In genomic region chr13:95389866-95390865, GRCm38 (mm10) we compare ENCODE assay signal across 8 mouse cellular contexts. TPM values are rescaled to one million over a fixed set of nuclear protein-coding genes. Genes with fewer than 3 reads are reported as not detected.
DNase-seq lines count a peak whose midpoint lies in the region; ATAC-seq lines count a peak whose summit lies in the region.

No protein-coding gene starts in this region.

- no peaks in the 10 kb centered on the region for H3K4me1 ChIP-seq in heart, embryonic 10.5 days
- H3K4me1 ChIP-seq in limb, embryonic 10.5 days, result no peaks in the 10 kb centered on the region
- 0 out of 2 replicates have a peak, but pooled peaks cover 3% of the 10 kb centered on the region for H3K4me1 ChIP-seq in midbrain, embryonic 14.5 days (ENCODE audit: control insufficient read depth, insufficient read depth, low read length)

- no peaks in the 10 kb centered on the region for H3K9me3 ChIP-seq in heart, embryonic 10.5 days
- no peaks in the 10 kb centered on the region for H3K9me3 ChIP-seq in limb, embryonic 10.5 days (replicated peaks)
- H3K9me3 ChIP-seq in midbrain, embryonic 14.5 days (ENCODE audit: control insufficient read depth, low read length), result no peaks in the 10 kb centered on the region

- WGBS in heart, embryonic 10.5 days, result 34% methylated on average over 24 of the region's 24 CpGs
- 36% methylated on average over 24 of the region's 24 CpGs for WGBS in limb, embryonic 10.5 days
- 33% methylated on average over 24 of the region's 24 CpGs for WGBS in midbrain, embryonic 14.5 days

- H3K4me2 ChIP-seq in midbrain, embryonic 14.5 days (ENCODE audit: low read length), result peak overlapping the region; percentile 33

- DNase-seq in heart, adult 11 months, result peak; percentile 86
- no peak for DNase-seq in heart, embryonic 10.5 days (ENCODE audit: low spot score)
- peak; percentile 72 for DNase-seq in embryo, embryonic 9.5 days (ENCODE audit: extremely low spot score)
- peak; percentile 76 for DNase-seq in kidney, adult 18-20 months
- peak; percentile 85 for DNase-seq in limb, embryonic 10.5 days (ENCODE audit: low spot score)
- DNase-seq in midbrain, embryonic 14.5 days, result peak; percentile 94
- peak; percentile 38 to 70 for DNase-seq in spleen, adult 18-20 months

- ATAC-seq in granulocyte monocyte progenitor cell, adult 5-6 weeks (replicated peaks; ENCODE audit: poor library complexity, severe bottlenecking), result peak; percentile 91
- peak; percentile 69; the same call in 1 of the 2 replicates for ATAC-seq in midbrain, embryonic 14.5 days (ENCODE audit: low FRiP score, low TSS enrichment)

- H3K27ac ChIP-seq in heart, embryonic 10.5 days, result no peak overlapping the region
- no peak overlapping the region; the same call in 1 of the 2 replicates for H3K27ac ChIP-seq in limb, embryonic 10.5 days
- H3K27ac ChIP-seq in midbrain, embryonic 14.5 days (replicated peaks; ENCODE audit: low read depth, low read length), result no peak overlapping the region

- H3K36me3 ChIP-seq in heart, embryonic 10.5 days, result no peaks in the 10 kb centered on the region
- H3K36me3 ChIP-seq in limb, embryonic 10.5 days, result no peaks in the 10 kb centered on the region
- H3K36me3 ChIP-seq in midbrain, embryonic 14.5 days (ENCODE audit: control insufficient read depth, insufficient read depth, low read length), result no peaks in the 10 kb centered on the region

- no peak overlapping the region for H3K4me3 ChIP-seq in heart, embryonic 10.5 days
- H3K4me3 ChIP-seq in limb, embryonic 10.5 days, result no peak overlapping the region; the same call in 1 of the 2 replicates
- H3K4me3 ChIP-seq in midbrain, embryonic 14.5 days (replicated peaks; ENCODE audit: low read depth, low read length), result no peak overlapping the region

- H3K27me3 ChIP-seq in heart, embryonic 10.5 days (ENCODE audit: insufficient read depth, poor library complexity, severe bottlenecking), result no peaks in the 10 kb centered on the region
- no peaks in the 10 kb centered on the region for H3K27me3 ChIP-seq in limb, embryonic 10.5 days (ENCODE audit: low read depth, poor library complexity, severe bottlenecking)
- H3K27me3 ChIP-seq in midbrain, embryonic 14.5 days (ENCODE audit: control insufficient read depth, insufficient read depth, low read length), result no peaks in the 10 kb centered on the region

- H3K9ac ChIP-seq in midbrain, embryonic 14.5 days (replicated peaks; ENCODE audit: low read length), result no peak overlapping the region

RNA-seq across cellular contexts. Expression of gene Aggf1, which starts 15.0 kb away (rescaled TPM):
- polyA plus RNA-seq in heart, embryonic 10.5 days (2016; fragmentation: Nextera tagmentation; extraction: Ambion mirVana), result 27.8 and 34.5 TPM in 2 replicates
- 28.1 and 37.4 TPM in 2 replicates for total RNA-seq in granulocyte monocyte progenitor cell, adult 5-6 weeks (2014; fragmentation: Nextera tagmentation)
- total RNA-seq in granulocyte monocyte progenitor cell, adult 5-6 weeks (2017), result 41.3 and 52.6 TPM in 2 replicates
- 38.9 and 44.6 TPM in 2 replicates for polyA plus RNA-seq in limb, embryonic 10.5 days (2016; fragmentation: Nextera tagmentation; extraction: Ambion mirVana)
- 35.7 and 46.4 TPM in 2 replicates for polyA plus RNA-seq in midbrain, embryonic 14.5 days (2014; fragmentation: Nextera tagmentation; extraction: Ambion mirVana)

RNA-seq across cellular contexts. Expression of gene Crhbp, which starts 54.6 kb away (rescaled TPM):
- polyA plus RNA-seq in heart, embryonic 10.5 days (2016; fragmentation: Nextera tagmentation; extraction: Ambion mirVana), result 0.69 TPM in 1 of 2 replicates, not detected in the other
- not detected in 2 replicates for total RNA-seq in granulocyte monocyte progenitor cell, adult 5-6 weeks (2014; fragmentation: Nextera tagmentation)
- not detected in 2 replicates for total RNA-seq in granulocyte monocyte progenitor cell, adult 5-6 weeks (2017)
- 3.9 and 4.8 TPM in 2 replicates for polyA plus RNA-seq in limb, embryonic 10.5 days (2016; fragmentation: Nextera tagmentation; extraction: Ambion mirVana)
- polyA plus RNA-seq in midbrain, embryonic 14.5 days (2014; fragmentation: Nextera tagmentation; extraction: Ambion mirVana), result 3.2 and 3.3 TPM in 2 replicates
